Mouse (Mus musculus): ENCODE measurements around the gene Eno3.

Gene Eno3

GRCm38 (mm10) chr11:70643051-70643450 lies 14.0 kb upstream of the Eno3 start:
- no peak for DNase-seq (ENCODE audit: inconsistent age in 2 of 2, low spot score in 1 of 2)

DNA sequence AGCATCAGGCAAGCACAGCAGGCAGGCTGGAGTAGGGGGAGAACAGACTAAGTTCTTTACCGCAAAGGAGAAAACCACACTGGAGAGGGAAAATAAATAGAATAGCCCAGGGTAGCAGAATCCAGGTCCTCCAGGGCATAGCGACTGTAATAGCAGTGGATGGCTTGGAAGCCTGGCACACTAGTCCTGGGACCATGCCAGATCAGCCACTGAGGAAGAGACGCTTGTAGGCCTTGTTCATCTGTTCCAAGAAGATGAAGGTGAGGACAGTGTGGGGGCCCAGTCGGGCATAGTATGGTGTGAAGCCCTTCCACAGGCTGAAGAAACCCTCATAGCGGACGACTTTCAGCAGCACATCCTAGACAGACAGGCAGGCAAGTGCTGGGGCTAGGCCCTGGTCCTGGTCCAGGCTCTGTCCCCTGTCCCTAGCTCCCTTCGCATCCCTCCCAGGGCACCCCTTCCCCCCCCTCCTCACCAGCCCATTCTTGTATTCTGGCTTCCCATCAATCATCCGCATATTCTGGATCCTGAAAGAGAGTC lies 12.4 kb upstream of the Eno3 start:
- peak in 1 of 2 experiments; percentile 36 for DNase-seq (ENCODE audit: inconsistent age in 2 of 2, low spot score in 1 of 2)

GRCm38 (mm10) chr11:70645461-70646258 lies 11.3 kb upstream of the Eno3 start:
- DNase-seq (ENCODE audit: inconsistent age in 2 of 2, low spot score in 1 of 2): peak; percentile 22 to 71

DNA sequence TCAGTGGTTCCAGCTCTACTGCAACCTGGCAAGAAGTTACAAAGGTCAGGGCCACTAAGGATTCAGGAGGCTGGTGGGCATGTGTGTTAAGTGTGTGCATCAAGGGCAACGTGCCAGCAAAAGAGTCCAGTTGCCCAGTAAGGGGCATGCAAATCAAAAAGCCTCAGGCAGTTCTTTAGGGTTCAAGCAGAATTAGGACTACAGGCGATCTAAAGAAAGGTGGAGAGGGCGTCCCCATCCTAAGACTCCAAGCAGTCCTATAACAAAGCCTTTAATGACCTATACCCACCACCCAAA lies 10.8 kb upstream of the Eno3 start:
- DNase-seq (ENCODE audit: inconsistent age in 2 of 2, low spot score in 1 of 2): peak in 1 of 2 experiments; percentile 46

DNA sequence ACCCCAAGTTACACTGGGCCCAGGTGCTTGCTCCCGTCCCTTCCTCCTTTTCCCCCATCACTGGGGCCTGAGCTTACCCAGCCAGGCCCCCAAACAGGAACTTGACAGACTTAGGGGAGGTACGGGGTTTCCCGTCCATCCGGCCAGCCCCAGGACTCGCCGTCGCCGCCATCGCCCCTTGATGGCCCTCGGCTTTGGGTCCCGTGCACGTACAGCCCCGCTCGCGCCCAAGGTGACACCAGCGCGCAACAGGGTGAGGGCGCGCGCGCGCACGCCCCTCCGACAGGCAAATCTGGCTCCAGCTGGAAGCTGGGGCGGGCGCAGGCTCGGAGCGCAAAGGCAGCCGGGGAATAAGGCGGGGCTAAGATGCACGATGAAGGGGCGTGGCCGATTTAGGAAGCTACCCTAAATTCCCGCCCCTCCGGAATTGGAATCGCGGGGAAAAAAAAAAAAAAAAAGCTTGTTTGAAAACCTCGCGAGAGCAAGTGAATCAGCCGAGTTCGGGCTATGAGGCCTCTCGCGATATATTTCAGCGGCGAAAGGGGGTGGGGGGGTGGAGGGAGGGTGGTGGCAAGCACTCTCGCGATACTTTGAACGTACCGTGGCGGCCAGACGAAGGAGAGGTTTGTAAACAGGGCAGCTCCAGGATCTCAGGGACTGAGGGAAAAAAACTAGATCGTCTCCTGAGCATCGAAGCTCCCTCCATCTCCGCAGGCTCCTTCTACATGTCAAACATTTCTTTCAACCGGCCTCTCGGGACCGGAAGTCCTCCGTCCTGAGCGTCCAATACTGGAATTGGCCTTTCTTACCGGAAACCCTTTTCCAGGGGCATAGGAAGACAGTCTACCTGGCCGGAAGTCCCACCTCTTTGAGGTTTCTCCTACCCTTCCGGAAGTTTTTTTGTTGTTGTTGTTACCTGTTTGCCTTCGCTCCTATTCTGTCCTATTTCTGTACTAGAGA lies 10.0 kb upstream of the Eno3 start, which contains the start of the genes Rnf167 and Slc25a11:
TSS of gene Rnf167 (plus strand) at position 545 of the 960 bp plus-strand sequence.
TSS of gene Slc25a11 (minus strand) at position 789 of the 960 bp plus-strand sequence.
- peak; percentile 97 to 98 for DNase-seq (ENCODE audit: inconsistent age in 2 of 2, low spot score in 1 of 2)

GRCm38 (mm10) chr11:70647716-70648420 lies 9.1 kb upstream of the Eno3 start:
- peak; percentile 63 to 86 for DNase-seq (ENCODE audit: inconsistent age in 2 of 2, low spot score in 1 of 2)

GRCm38 (mm10) chr11:70648512-70648911 lies 8.5 kb upstream of the Eno3 start:
- DNase-seq (ENCODE audit: inconsistent age in 2 of 2, low spot score in 1 of 2): peak in 1 of 2 experiments; percentile 52

GRCm38 (mm10) chr11:70649185-70649734 lies 7.7 kb upstream of the Eno3 start:
- DNase-seq (ENCODE audit: inconsistent age in 2 of 2, low spot score in 1 of 2): peak in 1 of 2 experiments; percentile 23

DNA sequence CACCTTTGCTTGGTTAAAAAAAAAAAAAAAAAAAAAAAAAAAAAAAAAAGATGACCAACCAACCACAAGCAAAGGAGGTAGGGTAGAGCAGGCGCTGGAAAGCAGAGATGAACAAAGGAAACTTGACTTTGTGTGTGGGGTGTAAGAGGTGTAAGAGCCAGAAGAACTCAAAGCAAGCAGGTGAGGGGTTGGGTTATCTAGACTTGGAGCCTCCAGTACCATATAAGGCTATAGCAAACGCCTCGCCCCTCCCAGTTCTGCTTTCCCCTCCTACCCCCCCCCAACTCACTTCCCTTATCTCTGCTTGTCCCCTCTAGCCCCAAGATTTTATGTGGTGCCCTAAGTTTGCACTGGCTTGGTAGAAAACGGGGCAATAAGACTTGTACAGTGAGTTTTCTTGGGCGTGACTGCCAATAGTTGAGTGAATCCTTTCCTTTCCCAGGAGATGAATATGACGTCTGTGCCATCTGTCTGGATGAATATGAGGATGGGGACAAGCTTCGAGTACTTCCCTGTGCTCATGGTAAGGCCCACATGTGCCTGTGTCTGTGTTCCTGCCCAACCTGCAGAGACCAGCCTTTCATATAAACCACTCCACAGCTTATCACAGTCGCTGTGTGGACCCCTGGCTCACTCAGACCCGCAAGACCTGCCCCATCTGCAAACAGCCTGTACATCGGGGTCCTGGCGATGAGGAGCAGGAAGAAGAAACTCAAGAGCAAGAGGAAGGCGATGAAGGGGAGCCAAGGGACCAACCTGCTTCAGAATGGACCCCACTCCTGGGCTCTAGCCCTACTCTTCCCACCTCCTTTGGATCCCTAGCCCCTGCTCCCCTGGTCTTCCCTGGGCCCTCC lies 6.5 kb upstream of the Eno3 start:
- DNase-seq (ENCODE audit: inconsistent age in 2 of 2, low spot score in 1 of 2): peak; percentile 34 to 63

GRCm38 (mm10) chr11:70651391-70651790 lies 5.6 kb upstream of the Eno3 start:
- peak; percentile 73 to 83 for DNase-seq (ENCODE audit: inconsistent age in 2 of 2, low spot score in 1 of 2)

- peak; percentile 45 to 70 for DNase-seq (ENCODE audit: inconsistent age in 2 of 2, low spot score in 1 of 2)
These were observed 4.7 kb upstream of the Eno3 start for GRCm38 (mm10) chr11:70652029-70652883.

DNA sequence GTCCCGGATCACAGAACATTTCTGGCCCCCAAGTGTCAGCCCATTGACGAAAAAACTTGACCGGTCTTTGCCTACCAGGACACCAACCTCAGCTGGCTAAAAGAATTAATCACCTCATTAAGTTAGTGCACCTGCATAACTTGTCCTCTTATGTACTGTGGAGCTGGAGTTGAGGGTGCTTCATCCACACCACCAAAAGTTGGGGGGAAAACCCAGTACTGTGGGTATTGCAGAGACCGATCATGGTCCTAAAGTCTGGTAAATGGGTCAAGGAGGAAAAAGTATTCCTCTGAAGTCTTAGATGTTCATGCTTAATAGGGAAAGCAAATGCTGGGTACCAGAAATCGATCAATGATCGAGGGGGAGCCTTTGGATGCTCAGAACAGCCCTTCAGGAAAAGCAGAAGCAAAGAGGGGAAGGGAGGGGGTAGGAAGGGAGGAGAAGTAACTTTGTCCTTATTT lies 4.1 kb upstream of the Eno3 start:
- peak in 1 of 2 experiments; percentile 85 for DNase-seq (ENCODE audit: inconsistent age in 2 of 2, low spot score in 1 of 2)

- peak; percentile 79 to 93 for DNase-seq (ENCODE audit: inconsistent age in 2 of 2, low spot score in 1 of 2)
These were observed 3.4 kb upstream of the Eno3 start for GRCm38 (mm10) chr11:70653345-70654197.

GRCm38 (mm10) chr11:70654198-70654922 lies 2.6 kb upstream of the Eno3 start, which contains the start of gene Pfn1:
Pfn1 (minus strand) TSS chr11:70654644.
- peak; percentile 81 to 94 for DNase-seq (ENCODE audit: inconsistent age in 2 of 2, low spot score in 1 of 2)

DNA sequence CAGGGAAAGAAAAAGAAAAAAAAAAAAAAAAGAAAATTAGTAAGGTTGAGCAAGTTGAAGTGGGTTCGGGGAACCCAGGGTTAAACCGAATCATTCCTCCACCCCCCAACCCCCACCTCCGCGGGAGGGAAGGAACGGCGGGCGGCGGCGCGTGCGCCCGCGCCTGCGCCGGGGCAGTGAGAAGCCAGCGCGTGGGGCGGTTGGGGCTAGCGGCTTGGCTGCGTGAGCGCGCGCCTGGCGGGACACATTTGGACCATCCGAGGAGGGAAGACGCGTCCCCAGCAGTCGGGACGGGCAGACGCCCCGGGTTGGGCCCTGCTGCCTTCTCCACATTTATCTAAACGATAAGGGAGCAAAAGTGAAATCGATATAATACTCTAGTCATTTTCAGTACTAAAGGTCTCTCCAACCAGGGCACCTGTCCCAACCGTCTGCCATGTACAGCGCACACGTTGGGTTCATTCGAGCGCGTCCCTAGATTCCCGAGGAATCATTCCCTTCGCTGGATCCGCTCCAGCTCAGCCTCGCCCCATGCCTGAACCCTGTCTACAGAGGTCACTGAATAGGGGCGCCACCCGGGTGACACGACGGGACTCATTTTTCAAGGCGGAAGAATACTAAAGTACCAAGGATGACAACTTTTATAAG lies 2.0 kb upstream of the Eno3 start:
- peak; percentile 88 to 96 for DNase-seq (ENCODE audit: inconsistent age in 2 of 2, low spot score in 1 of 2)

Measured in adrenal gland, adult (tissue).